Mouse (Mus musculus): Measurements from ENCODE around the gene Topaz1. TPM values are rescaled to one million over a fixed set of nuclear protein-coding genes. Genes with fewer than 3 reads are reported as not detected.

Gene Topaz1
- not detected in 2 replicates for polyA plus RNA-seq (2015; fragmentation: Nextera tagmentation; extraction: Ambion mirVana)

DNA sequence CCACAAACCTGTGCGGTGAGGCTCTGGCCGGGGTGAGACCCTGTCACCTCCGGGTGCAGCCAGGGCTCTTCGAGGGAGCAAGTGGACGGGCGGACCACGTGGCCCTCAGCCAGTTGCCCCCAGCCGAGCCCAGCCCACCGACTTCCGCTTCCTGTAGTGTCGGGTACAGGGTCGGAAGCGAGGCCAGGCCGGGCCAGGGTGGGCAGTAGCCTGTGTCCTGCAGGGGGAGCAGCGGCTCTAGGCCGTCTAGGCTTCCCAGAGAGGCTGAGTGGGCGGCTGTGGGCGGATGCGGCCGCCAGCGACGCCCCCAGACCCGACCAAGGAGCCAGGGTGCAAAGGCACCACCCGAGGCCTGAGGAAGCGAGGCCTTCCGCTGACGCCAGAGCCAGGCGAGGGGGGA is at the start of gene Topaz1:
TSS of gene Topaz1 (plus strand) at position 287 of the 400 bp plus-strand sequence.
- Histone ChIP-seq H3K4me1 (replicated peaks) (no peaks in the 10 kb centered on the region), H3K4me2 (no peak within 1 kb of the TSS), H3K27ac (no peak within 1 kb of the TSS), H3K36me3 (no peaks in the 10 kb centered on the region), H3K9ac (no peak within 1 kb of the TSS), H3K27me3 (no peaks in the 10 kb centered on the region), H3K4me3 (replicated peaks) (no peak within 1 kb of the TSS), H3K9me3 (replicated peaks) (no peaks in the 10 kb centered on the region)
- DNase-seq = no peak
- 68% methylated on average over 28 of the region's 28 CpGs for WGBS (ENCODE audit: insufficient replicate concordance)
- ATAC-seq (ENCODE audit: low read depth) = no peak

DNA sequence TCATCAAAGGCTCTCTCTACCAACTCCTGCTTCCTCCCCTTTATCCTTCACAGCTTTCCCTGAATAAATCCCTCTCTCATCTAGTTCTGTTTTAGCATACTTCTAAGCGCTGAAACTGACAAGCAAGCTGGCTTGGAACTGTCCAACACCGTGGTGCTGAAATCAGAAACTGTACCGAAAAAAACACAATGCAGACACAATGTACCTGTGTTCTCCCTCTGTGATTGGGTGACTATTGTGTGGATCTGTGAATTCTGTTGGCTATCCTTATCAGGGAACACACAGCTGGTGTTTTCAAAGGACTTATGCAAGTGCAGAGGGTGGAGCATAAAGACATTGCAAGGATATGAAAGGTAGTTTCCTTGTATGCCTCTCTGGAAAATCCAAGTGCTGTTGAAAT is 45.3 kb upstream of the Topaz1 start:
- H3K27me3 ChIP-seq = no peaks in the 10 kb centered on the region
- no peak overlapping the region for H3K4me3 ChIP-seq (replicated peaks)
- H3K4me2 ChIP-seq = no peak overlapping the region
- H3K9ac ChIP-seq = no peak overlapping the region
- ATAC-seq (ENCODE audit: low read depth) (no peak), DNase-seq (no peak)
- H3K4me1 ChIP-seq (replicated peaks) = no peaks in the 10 kb centered on the region
- no peak overlapping the region for H3K27ac ChIP-seq
- H3K9me3 ChIP-seq (replicated peaks) = no peaks in the 10 kb centered on the region
- WGBS (ENCODE audit: insufficient replicate concordance) = 7% methylated on average over 3 of the region's 3 CpGs
- H3K36me3 ChIP-seq = no peaks in the 10 kb centered on the region

DNA sequence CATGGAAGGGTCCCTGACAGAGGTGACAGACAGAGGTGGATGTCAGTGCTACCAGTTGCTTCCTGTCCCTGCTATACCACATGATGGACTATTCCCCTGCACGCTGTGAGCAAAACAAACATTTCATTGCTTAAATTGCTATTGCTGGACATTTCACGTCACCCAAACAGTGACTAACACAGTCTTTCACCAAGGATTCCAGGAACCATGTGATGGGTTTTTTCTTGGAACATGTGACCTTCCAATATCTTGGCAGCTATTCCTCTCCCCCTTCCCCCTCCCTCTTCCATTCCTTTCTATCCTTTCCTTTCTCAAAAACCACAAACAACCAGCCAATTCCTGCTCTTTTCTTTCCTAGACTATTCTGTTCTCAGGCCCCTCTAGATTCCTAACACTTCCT is 33.3 kb upstream of the Topaz1 start:
- WGBS (ENCODE audit: insufficient replicate concordance) = 33% methylated on average over 2 of the region's 2 CpGs
- Histone ChIP-seq H3K27ac (no peak overlapping the region), H3K4me3 (replicated peaks) (no peak overlapping the region), H3K36me3 (no peaks in the 10 kb centered on the region), H3K9ac (no peak overlapping the region), H3K9me3 (replicated peaks) (no peaks in the 10 kb centered on the region), H3K4me1 (replicated peaks) (no peaks in the 10 kb centered on the region), H3K27me3 (no peaks in the 10 kb centered on the region), H3K4me2 (no peak overlapping the region)
- ATAC-seq (ENCODE audit: low read depth) = no peak
- DNase-seq = no peak

DNA sequence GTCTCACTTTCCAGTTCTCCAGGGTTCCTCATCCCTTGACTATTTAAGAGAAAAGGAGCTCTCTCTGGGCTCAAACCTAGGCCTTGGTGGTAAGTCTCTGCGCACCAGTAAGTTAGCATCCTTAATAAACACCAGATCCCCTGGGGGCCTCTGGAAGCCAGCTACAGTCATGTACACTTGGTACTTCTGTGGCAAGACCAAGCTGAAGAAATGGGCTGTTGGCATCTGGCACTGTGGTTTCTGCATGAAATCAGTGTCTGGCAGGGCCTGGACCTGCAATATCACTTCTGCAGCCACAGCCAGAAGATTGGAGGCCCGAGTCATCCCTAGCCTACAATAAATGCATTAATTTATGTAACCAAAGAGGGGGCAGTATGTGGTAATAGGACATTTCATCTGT is 32.1 kb upstream of the Topaz1 start:
- no peak overlapping the region for H3K4me2 ChIP-seq
- no peak overlapping the region for H3K27ac ChIP-seq
- H3K27me3 ChIP-seq = no peaks in the 10 kb centered on the region
- WGBS (ENCODE audit: insufficient replicate concordance) = 76% methylated on average over 2 of the region's 2 CpGs
- H3K9me3 ChIP-seq (replicated peaks) = no peaks in the 10 kb centered on the region
- H3K4me3 ChIP-seq (replicated peaks) = no peak overlapping the region
- DNase-seq = no peak
- H3K9ac ChIP-seq = no peak overlapping the region
- no peaks in the 10 kb centered on the region for H3K36me3 ChIP-seq
- no peaks in the 10 kb centered on the region for H3K4me1 ChIP-seq (replicated peaks)
- ATAC-seq (ENCODE audit: low read depth) = no peak

DNA sequence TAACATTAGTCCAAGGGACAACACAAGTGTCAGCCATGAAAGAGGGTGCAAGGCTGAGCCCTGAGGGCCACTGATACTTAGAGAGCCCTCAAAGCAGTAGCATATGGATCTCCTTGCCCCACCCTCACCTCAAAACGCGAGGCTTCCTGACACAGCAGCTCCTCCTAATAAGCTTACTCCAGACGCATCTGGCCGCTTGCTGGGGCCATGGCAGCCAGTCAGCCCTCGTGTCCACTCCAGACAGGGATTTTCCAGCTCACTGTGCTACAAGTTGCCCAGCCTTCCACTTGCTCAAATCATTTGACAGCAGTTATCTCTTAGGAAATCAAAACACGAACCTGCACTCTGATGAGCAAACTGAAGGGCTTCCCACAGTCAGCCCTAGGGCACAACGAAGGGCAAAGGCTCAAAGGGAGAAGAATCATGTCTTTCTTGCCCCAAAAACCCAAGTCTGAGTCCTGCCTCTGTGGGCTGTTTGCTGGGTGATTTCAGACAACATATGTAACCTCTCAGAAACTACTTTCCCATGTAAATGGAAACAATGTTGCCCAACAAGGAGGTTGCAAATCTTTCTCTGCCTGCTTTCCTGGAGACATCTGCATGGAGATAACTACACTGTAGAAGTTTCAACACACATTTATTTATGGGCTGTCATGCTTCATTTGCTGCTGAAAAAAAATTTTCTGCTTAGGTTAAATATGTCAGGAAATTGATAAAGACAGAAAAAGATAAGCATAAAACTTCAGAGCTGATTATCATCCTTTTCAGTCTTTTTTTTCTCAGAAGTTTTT is 30.8 kb upstream of the Topaz1 start:
- no peak for ATAC-seq (ENCODE audit: low read depth)
- no peaks in the 10 kb centered on the region for H3K9me3 ChIP-seq (replicated peaks)
- no peak for DNase-seq
- H3K4me1 ChIP-seq (replicated peaks) = no peaks in the 10 kb centered on the region
- no peaks in the 10 kb centered on the region for H3K36me3 ChIP-seq
- H3K9ac ChIP-seq = no peak overlapping the region
- WGBS (ENCODE audit: insufficient replicate concordance) = 24% methylated on average over 7 of the region's 7 CpGs
- H3K4me2 ChIP-seq = no peak overlapping the region
- H3K27ac ChIP-seq = no peak overlapping the region
- H3K27me3 ChIP-seq = no peaks in the 10 kb centered on the region
- no peak overlapping the region for H3K4me3 ChIP-seq (replicated peaks)

DNA sequence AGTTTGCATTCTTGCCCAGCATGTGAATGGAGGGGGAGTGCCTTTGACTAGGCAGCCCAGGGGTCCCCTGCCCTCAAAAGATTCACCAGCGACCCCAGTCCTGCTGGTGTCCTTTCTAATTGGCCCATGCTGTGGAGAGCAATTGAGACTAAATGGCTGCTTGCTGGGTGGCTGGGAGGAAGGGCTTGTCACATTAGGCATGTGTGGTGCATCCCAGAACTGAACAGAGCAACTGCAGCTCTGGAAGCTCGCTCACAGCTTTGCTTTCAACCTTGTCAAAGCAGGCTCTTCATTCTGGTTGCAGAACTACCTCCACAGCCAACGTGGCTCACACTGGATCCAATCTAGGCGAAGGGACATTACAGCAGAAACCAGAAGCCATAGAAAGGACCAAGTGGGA is 24.9 kb upstream of the Topaz1 start:
- H3K27me3 ChIP-seq = peaks cover 24% of the 10 kb centered on the region
- H3K27ac ChIP-seq = no peak overlapping the region
- H3K4me2 ChIP-seq = no peak overlapping the region
- no peaks in the 10 kb centered on the region for H3K9me3 ChIP-seq (replicated peaks)
- H3K36me3 ChIP-seq = no peaks in the 10 kb centered on the region
- no peak overlapping the region for H3K4me3 ChIP-seq (replicated peaks)
- no peak for DNase-seq
- no peak for ATAC-seq (ENCODE audit: low read depth)
- no peak overlapping the region for H3K9ac ChIP-seq
- no peaks in the 10 kb centered on the region for H3K4me1 ChIP-seq (replicated peaks)
- WGBS (ENCODE audit: insufficient replicate concordance) = 19% methylated on average over 4 of the region's 4 CpGs

DNA sequence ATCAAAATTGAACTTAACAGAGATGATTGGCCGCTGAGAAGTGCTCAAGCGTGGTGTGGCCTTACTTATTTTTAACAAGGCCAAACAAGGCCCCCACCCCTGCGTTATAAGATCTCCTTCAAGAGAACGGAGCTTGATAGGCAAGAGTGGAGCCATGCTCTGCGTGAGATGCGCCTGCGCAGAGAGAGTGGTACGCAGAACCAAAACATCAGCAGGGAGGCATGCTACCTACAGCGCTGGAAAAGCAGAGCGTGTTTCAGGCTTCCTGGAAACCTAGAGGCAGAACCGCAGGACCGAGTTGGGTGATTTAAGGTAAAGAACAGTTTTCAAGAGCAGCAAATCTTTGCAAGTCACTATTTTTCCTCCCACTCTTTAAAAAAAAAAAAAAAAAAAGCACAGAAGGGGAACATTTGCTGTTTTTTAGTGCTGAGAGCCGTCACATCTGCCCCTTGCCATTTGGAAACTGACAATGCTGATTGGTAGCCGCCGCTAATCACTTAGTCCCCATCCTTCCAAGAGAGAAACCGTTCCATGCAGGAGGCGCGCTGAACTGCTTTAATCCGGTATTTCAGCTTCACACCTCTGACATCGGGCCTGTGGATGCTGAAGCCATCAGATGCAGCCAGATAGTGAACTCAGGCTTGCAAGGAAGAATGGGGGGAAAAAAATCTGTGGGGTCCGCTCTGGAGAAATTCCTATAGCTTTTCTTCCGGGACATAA is 21.9 kb upstream of the Topaz1 start:
- no peaks in the 10 kb centered on the region for H3K4me1 ChIP-seq (replicated peaks)
- WGBS (ENCODE audit: insufficient replicate concordance) = 26% methylated on average over 22 of the region's 22 CpGs
- no peak overlapping the region for H3K4me2 ChIP-seq
- H3K27ac ChIP-seq = no peak overlapping the region
- ATAC-seq (ENCODE audit: low read depth) (no peak), DNase-seq (no peak)
- H3K36me3 ChIP-seq = no peaks in the 10 kb centered on the region
- H3K27me3 ChIP-seq = peaks cover 24% of the 10 kb centered on the region
- no peak overlapping the region for H3K9ac ChIP-seq
- H3K4me3 ChIP-seq (replicated peaks) = no peak overlapping the region
- no peaks in the 10 kb centered on the region for H3K9me3 ChIP-seq (replicated peaks)

DNA sequence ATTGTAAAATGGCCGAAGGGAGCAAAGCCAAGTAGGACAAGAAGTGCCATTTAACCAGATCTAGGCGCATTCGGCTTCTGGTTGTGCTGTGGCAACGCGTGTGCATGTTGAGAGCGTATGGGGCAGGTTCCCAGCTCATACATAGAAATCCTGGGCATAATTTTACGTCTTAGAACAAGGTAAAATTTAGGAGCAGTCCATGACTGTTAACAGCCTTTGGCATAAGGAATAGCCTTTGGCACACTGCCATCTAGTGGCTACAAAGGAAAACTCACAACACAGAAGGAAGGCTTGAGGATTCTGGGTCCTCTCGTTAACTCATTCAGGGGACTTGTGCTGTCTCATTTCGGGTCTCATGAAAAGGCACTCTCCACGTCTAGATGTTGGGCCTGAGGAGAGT is 17.6 kb upstream of the Topaz1 start:
- Histone ChIP-seq H3K9me3 (replicated peaks) (no peaks in the 10 kb centered on the region), H3K4me2 (no peak overlapping the region), H3K4me3 (replicated peaks) (no peak overlapping the region), H3K4me1 (replicated peaks) (no peaks in the 10 kb centered on the region), H3K27me3 (peaks cover 25% of the 10 kb centered on the region), H3K9ac (no peak overlapping the region), H3K27ac (no peak overlapping the region), H3K36me3 (no peaks in the 10 kb centered on the region)
- 16% methylated on average over 10 of the region's 10 CpGs for WGBS (ENCODE audit: insufficient replicate concordance)
- DNase-seq = no peak
- no peak for ATAC-seq (ENCODE audit: low read depth)

DNA sequence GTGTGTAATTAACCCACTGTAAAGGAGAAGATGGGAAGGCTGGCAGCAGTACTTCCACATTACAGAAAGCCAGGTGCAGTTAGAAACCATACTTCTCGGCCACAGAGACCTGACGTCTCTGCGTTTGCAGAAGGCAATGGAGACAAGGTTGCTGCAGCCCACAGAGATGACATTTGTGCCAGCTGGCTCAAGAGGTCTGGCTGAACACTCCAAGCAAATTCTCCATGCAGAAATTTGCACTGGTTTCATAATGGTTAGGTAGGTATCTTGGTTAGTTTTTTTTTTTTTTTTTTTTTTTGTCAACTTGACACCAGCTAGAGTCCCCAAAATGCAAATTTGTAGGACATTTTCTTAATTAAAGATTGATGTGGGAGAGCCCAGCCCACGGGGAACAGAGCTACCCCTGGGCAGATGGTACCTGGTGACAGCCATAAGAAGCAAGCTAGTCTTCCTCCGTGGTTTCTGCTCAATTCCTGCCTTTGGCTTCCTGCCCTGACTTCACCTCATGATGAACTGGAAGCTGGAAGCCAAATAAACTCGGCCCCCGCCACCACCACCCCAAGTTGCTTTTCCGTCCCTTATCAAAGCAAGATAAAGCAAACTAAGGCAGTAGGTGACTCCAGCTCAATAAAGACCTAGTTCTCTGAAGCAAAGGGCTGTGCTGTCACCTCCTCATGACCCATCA is 14.9 kb upstream of the Topaz1 start:
- H3K36me3 ChIP-seq = no peaks in the 10 kb centered on the region
- WGBS (ENCODE audit: insufficient replicate concordance) = 39% methylated on average over 8 of the region's 8 CpGs
- H3K4me1 ChIP-seq (replicated peaks) = no peaks in the 10 kb centered on the region
- H3K27ac ChIP-seq = no peak overlapping the region
- H3K4me3 ChIP-seq (replicated peaks) = no peak overlapping the region
- H3K27me3 ChIP-seq = peaks cover 5% of the 10 kb centered on the region; the same call in 1 of the 2 replicates
- no peak for DNase-seq
- H3K9ac ChIP-seq = no peak overlapping the region
- no peaks in the 10 kb centered on the region for H3K9me3 ChIP-seq (replicated peaks)
- ATAC-seq (ENCODE audit: low read depth) = no peak
- H3K4me2 ChIP-seq = peak overlapping the region; percentile 35

DNA sequence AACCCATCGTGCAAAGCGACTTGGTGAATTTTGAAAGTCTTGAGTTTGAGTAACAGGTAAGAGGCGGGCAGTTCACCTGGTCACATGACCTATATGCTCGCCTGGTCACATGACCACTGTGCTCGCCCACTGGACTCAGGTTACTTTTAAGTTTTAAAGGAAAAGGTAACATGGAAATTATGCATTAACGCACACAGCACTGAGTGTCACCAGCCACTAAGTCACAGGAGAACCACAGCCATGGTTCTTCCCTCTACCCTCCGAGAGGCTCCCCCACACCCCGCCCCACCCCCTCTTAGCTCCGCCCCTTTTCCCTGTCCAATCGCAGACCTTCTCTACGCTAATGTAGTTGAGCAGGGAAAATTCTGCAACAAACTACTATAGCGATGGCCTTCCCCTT is 13.9 kb upstream of the Topaz1 start:
- DNase-seq (no peak), ATAC-seq (ENCODE audit: low read depth) (0 out of 2 replicates have a peak, but pooled peaks have one; percentile 45)
- peak overlapping the region; percentile 27 for H3K4me3 ChIP-seq (replicated peaks)
- H3K9ac ChIP-seq = no peak overlapping the region
- H3K4me1 ChIP-seq (replicated peaks) = no peaks in the 10 kb centered on the region
- WGBS (ENCODE audit: insufficient replicate concordance) = 25% methylated on average over 12 of the region's 12 CpGs
- H3K4me2 ChIP-seq = peak overlapping the region; percentile 35
- no peaks in the 10 kb centered on the region for H3K36me3 ChIP-seq
- H3K9me3 ChIP-seq (replicated peaks) = no peaks in the 10 kb centered on the region
- no peak overlapping the region for H3K27ac ChIP-seq
- peaks cover 5% of the 10 kb centered on the region; the same call in 1 of the 2 replicates for H3K27me3 ChIP-seq

DNA sequence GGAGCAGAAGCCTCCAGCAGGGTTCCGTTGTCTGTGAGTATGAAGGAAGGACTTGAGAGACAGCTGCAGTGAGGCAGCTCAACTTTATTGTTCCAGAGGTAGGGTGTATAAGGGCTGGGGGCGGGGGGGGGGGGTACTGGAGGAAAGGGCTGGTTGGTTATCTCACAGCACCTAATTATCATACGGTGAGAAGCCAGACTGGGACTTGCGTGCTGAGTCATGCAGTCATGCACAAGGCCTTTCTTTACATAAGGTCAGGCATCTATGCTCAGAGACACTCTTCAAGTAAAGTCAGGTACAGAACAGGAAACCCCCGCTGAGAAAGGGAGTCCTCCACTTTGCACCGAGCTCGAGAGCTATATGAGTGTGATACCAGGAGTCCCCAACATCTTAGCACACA is 12.2 kb upstream of the Topaz1 start:
- ATAC-seq (ENCODE audit: low read depth) (no peak), DNase-seq (no peak)
- H3K4me1 ChIP-seq (replicated peaks) = no peaks in the 10 kb centered on the region
- 33% methylated on average over 7 of the region's 7 CpGs for WGBS (ENCODE audit: insufficient replicate concordance)
- peaks cover 5% of the 10 kb centered on the region; the same call in 1 of the 2 replicates for H3K27me3 ChIP-seq
- H3K36me3 ChIP-seq = no peaks in the 10 kb centered on the region
- no peak overlapping the region for H3K27ac ChIP-seq
- no peak overlapping the region for H3K4me3 ChIP-seq (replicated peaks)
- no peaks in the 10 kb centered on the region for H3K9me3 ChIP-seq (replicated peaks)
- no peak overlapping the region for H3K4me2 ChIP-seq
- H3K9ac ChIP-seq = no peak overlapping the region

Data from liver, embryonic 13.5 days (tissue).